Mouse (Mus musculus): ENCODE results near the gene Elof1. TPM values are rescaled to one million over a fixed set of nuclear protein-coding genes. Genes with fewer than 3 reads are reported as not detected.

The Elof1 gene
- polyA plus RNA-seq, 1 experiment from 2014 or later: 179 TPM

DNA sequence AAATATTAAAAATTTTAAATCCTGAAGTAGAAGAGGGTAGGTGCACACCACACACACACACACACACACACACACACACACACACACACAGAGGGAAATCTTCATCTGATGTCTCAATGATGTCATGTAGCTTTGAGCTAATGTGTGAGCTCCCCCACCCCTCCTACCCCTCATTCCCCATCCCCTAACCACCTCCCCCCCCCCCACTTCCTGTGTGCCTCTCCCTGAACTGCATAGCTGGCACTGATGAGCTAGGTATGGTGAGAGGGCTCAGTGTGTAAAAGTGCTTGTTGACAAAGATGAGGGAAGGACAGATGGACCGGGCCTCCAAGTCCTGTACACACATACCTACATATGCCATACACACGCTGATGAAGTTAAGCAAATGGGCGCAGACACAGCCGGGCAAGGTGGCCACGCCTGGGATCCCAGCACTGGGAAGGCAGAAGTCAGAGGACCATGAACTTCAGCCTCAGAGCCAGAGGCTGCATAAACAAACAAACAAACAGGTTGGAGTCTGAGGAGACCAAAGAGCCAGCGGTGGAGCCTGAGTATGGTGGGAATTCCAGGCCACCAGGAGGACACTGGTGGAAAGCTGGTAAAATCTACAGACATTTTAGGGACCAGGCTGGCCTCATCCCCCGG lies 17.4 kb upstream of the Elof1 start:
- Histone ChIP-seq H3K27ac (replicated peaks) (no peak overlapping the region), H3K9ac (replicated peaks) (no peak overlapping the region), H3K27me3 (peaks cover 22% of the 10 kb centered on the region), H3K4me2 (replicated peaks) (no peak overlapping the region), H3K4me1 (peaks cover 9% of the 10 kb centered on the region; the same call in 1 of the 2 replicates), H3K36me3 (no peaks in the 10 kb centered on the region), H3K9me3 (no peaks in the 10 kb centered on the region), H3K4me3 (no peak overlapping the region)
- ATAC-seq (replicated peaks): no peak
- 88% methylated on average over 7 of the region's 7 CpGs for WGBS

GRCm38 (mm10) chr9:22132220-22132619 lies 15.2 kb upstream of the Elof1 start:
- H3K9ac ChIP-seq (replicated peaks): no peak overlapping the region
- no peaks in the 10 kb centered on the region for H3K36me3 ChIP-seq
- H3K9me3 ChIP-seq: no peaks in the 10 kb centered on the region
- H3K4me3 ChIP-seq: no peak overlapping the region
- peaks cover 9% of the 10 kb centered on the region; the same call in 1 of the 2 replicates for H3K4me1 ChIP-seq
- ATAC-seq (replicated peaks): no peak
- no peak overlapping the region for H3K4me2 ChIP-seq (replicated peaks)
- peaks cover 22% of the 10 kb centered on the region for H3K27me3 ChIP-seq
- 59% methylated on average over 11 of the region's 11 CpGs for WGBS
- H3K27ac ChIP-seq (replicated peaks): no peak overlapping the region

- no peak overlapping the region for H3K27ac ChIP-seq (replicated peaks)
- no peak for ATAC-seq (replicated peaks)
- H3K9ac ChIP-seq (replicated peaks): no peak overlapping the region
- H3K27me3 ChIP-seq: peaks cover 22% of the 10 kb centered on the region
- WGBS: 2% methylated on average over 34 of the region's 35 CpGs
- H3K4me2 ChIP-seq (replicated peaks): peak overlapping the region; percentile 9; the same call in 1 of the 2 replicates
- H3K36me3 ChIP-seq: no peaks in the 10 kb centered on the region
- no peaks in the 10 kb centered on the region for H3K9me3 ChIP-seq
- no peak overlapping the region for H3K4me3 ChIP-seq
- H3K4me1 ChIP-seq: peaks cover 9% of the 10 kb centered on the region; the same call in 1 of the 2 replicates
Measured at GRCm38 (mm10) chr9:22131226-22131981, 14.4 kb upstream of the Elof1 start.

GRCm38 (mm10) chr9:22125246-22126027 lies 8.5 kb upstream of the Elof1 start:
- whole genome bisulfite sequencing: 92% methylated on average over 15 of the region's 15 CpGs
- H3K9me3 ChIP-seq: no peaks in the 10 kb centered on the region
- no peaks in the 10 kb centered on the region for H3K4me1 ChIP-seq
- no peak overlapping the region for H3K4me3 ChIP-seq
- no peak overlapping the region for H3K4me2 ChIP-seq (replicated peaks)
- H3K27ac ChIP-seq (replicated peaks): no peak overlapping the region
- no peaks in the 10 kb centered on the region for H3K36me3 ChIP-seq
- ATAC-seq (replicated peaks): no peak
- no peak overlapping the region for H3K9ac ChIP-seq (replicated peaks)
- 0 out of 2 replicates have a peak, but pooled peaks cover 6% of the 10 kb centered on the region for H3K27me3 ChIP-seq

- H3K4me2 ChIP-seq (replicated peaks): no peak overlapping the region
- ATAC-seq (replicated peaks): no peak
- H3K9ac ChIP-seq (replicated peaks): no peak overlapping the region
- H3K9me3 ChIP-seq: no peaks in the 10 kb centered on the region
- no peak overlapping the region for H3K27ac ChIP-seq (replicated peaks)
- no peaks in the 10 kb centered on the region for H3K4me1 ChIP-seq
- H3K4me3 ChIP-seq: no peak overlapping the region
- 86% methylated on average over 3 of the region's 3 CpGs for WGBS
- no peaks in the 10 kb centered on the region for H3K36me3 ChIP-seq
- 0 out of 2 replicates have a peak, but pooled peaks cover 3% of the 10 kb centered on the region for H3K27me3 ChIP-seq
Measured at GRCm38 (mm10) chr9:22124169-22124568, 7.2 kb upstream of the Elof1 start.

- Histone ChIP-seq H3K36me3 (no peaks in the 10 kb centered on the region), H3K27ac (replicated peaks) (no peak overlapping the region), H3K4me1 (no peaks in the 10 kb centered on the region), H3K9me3 (no peaks in the 10 kb centered on the region), H3K9ac (replicated peaks) (no peak overlapping the region), H3K4me3 (no peak overlapping the region), H3K4me2 (replicated peaks) (no peak overlapping the region), H3K27me3 (0 out of 2 replicates have a peak, but pooled peaks cover 3% of the 10 kb centered on the region)
- 82% methylated on average over 7 of the region's 7 CpGs for WGBS
- ATAC-seq (replicated peaks): no peak
Measured at GRCm38 (mm10) chr9:22123069-22123609, 6.2 kb upstream of the Elof1 start.

- Histone ChIP-seq H3K4me1 (peaks cover 6% of the 10 kb centered on the region), H3K36me3 (no peaks in the 10 kb centered on the region), H3K4me2 (replicated peaks) (no peak overlapping the region), H3K4me3 (no peak overlapping the region), H3K9me3 (no peaks in the 10 kb centered on the region), H3K27ac (replicated peaks) (no peak overlapping the region), H3K9ac (replicated peaks) (no peak overlapping the region), H3K27me3 (0 out of 2 replicates have a peak, but pooled peaks cover 3% of the 10 kb centered on the region)
- 76% methylated on average over 3 of the region's 3 CpGs for WGBS
- ATAC-seq (replicated peaks): no peak
Measured at GRCm38 (mm10) chr9:22122005-22122404, 5.0 kb upstream of the Elof1 start.

DNA sequence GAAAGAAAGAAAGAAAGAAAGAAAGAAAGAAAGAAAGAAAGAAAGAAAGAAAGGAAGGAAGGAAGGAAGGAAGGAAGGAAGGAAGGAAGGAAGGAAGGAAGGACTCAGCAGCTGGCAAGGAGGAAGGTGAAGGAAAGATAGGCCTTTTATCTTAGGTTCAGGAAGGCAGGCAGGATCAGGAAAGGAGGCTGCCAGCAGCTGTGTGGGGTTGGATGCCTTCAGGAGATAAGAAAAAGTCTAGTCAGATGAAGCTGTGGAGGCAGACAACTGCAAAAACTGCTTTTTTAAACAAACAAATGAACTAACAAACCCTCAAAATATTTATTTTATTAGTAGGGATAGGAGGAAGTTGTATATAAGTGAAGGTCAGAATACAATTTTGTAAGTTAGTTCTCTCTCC lies 4.6 kb upstream of the Elof1 start:
- H3K4me1 ChIP-seq: peaks cover 7% of the 10 kb centered on the region
- H3K27ac ChIP-seq (replicated peaks): no peak overlapping the region
- no peak overlapping the region for H3K9ac ChIP-seq (replicated peaks)
- no peak overlapping the region for H3K4me2 ChIP-seq (replicated peaks)
- ATAC-seq (replicated peaks): no peak
- H3K27me3 ChIP-seq: 0 out of 2 replicates have a peak, but pooled peaks cover 3% of the 10 kb centered on the region
- no peaks in the 10 kb centered on the region for H3K36me3 ChIP-seq
- H3K9me3 ChIP-seq: no peaks in the 10 kb centered on the region
- H3K4me3 ChIP-seq: no peak overlapping the region

DNA sequence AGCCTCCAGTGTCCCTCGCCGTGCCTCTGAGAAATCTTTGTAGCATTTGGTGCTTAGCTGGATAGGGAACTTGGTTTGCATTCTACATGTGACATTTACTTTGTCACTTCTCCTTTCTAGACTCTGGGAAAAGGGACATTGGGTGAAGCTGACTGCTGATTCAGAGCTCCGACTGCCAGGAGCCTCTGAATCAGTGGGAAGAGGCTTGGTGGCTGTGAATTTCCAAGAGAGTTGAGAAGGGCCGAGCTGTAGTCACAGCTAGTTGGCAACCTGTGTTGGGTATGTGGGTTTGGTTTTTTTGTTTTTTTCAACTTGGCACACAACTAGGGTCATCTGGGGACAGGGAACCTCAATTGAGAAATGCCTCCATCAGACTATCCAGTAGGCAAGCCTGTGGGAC lies 2.6 kb upstream of the Elof1 start:
- 94% methylated on average over 4 of the region's 4 CpGs for WGBS
- no peak for ATAC-seq (replicated peaks)
- 0 out of 2 replicates have a peak, but pooled peaks cover 3% of the 10 kb centered on the region for H3K27me3 ChIP-seq

GRCm38 (mm10) chr9:22117754-22118456 lies 933 bp upstream of the Elof1 start:
- Histone ChIP-seq H3K36me3 (peaks cover 6% of the 10 kb centered on the region), H3K4me3 (peak overlapping the region; percentile 96), H3K27me3 (0 out of 2 replicates have a peak, but pooled peaks cover 3% of the 10 kb centered on the region), H3K27ac (replicated peaks) (peak overlapping the region; percentile 77; the same call in 1 of the 2 replicates), H3K9me3 (no peaks in the 10 kb centered on the region), H3K9ac (replicated peaks) (peak overlapping the region; percentile 70), H3K4me2 (replicated peaks) (peak overlapping the region; percentile 87), H3K4me1 (peaks cover 18% of the 10 kb centered on the region)
- ATAC-seq (replicated peaks): no peak
- 45% methylated on average over 10 of the region's 10 CpGs for WGBS

More for the DNA sequence above, 2.6 kb upstream of the Elof1 start:
- Histone ChIP-seq H3K36me3 (no peaks in the 10 kb centered on the region), H3K27ac (replicated peaks) (no peak overlapping the region), H3K9ac (replicated peaks) (no peak overlapping the region), H3K4me3 (no peak overlapping the region), H3K4me1 (peaks cover 18% of the 10 kb centered on the region), H3K4me2 (replicated peaks) (no peak overlapping the region), H3K9me3 (no peaks in the 10 kb centered on the region)

DNA sequence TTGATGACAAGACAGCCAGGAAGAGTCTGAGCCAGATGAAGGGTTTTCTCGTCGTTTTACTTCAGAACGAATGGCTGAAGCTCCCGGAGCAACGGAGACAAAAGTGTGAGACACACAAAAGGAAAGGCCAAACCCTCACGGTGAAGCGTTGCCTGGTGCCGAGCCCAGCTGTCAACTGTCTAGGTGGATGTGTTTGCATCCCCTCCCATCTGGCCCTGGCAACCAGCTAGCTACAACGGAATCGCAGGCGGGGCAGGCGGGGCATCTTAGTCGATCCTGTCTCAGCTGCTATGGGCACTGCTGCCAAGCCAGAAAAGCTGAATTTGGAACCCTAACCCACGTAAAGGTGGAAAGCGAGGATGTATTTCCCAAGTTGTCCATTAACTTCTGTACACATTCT lies 886 bp downstream of the Elof1 start:
- Histone ChIP-seq H3K9me3 (no peaks in the 10 kb centered on the region), H3K9ac (replicated peaks) (peak overlapping the region; percentile 91), H3K4me3 (peak overlapping the region; percentile 96), H3K27ac (replicated peaks) (0 out of 2 replicates have a peak overlapping the region, but pooled peaks have one; percentile 28), H3K4me2 (replicated peaks) (peak overlapping the region; percentile 87), H3K27me3 (0 out of 2 replicates have a peak, but pooled peaks cover 2% of the 10 kb centered on the region), H3K36me3 (peaks cover 22% of the 10 kb centered on the region), H3K4me1 (peaks cover 18% of the 10 kb centered on the region)
- no peak for ATAC-seq (replicated peaks)
- WGBS: 23% methylated on average over 15 of the region's 15 CpGs
